Mouse (Mus musculus): Measurements from ENCODE around the gene Fgf14.

The Fgf14 gene

DNA sequence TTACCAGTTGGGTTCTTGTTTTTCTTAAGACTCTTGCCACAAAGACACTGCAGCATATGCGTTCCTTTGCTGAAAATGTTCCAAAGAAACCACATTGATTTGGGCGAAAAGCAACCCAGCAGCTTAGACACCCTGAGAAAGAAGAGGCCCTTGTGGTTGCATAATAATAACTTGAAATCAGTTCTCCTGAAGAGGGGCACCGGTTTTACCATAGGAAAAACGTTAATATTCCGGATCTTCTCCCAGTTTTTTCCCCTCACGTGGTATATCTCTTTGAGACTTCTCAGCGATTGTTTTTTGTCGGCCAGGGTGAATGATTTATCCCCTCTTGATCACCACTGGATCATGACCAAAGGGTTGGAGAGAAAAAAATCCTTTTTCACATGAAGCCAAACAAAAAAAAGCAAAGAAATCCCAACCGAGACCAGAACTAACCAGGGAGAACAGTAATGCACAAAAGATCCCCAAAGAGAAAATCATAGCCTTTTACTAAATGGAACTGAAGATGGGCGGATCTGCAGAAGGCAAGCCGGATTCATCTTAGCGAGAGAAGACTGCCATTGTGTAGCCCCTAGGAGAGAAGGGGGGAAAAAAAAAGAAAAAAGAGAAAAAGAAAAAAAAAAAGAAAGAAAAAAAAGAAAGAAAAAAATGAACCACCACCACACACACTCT is at the start of gene Fgf14:
Gene Fgf14, minus strand, starts transcription at position 622 of the 672 bp plus-strand sequence.
- WGBS, result 10% methylated on average over 12 of the region's 12 CpGs

DNA sequence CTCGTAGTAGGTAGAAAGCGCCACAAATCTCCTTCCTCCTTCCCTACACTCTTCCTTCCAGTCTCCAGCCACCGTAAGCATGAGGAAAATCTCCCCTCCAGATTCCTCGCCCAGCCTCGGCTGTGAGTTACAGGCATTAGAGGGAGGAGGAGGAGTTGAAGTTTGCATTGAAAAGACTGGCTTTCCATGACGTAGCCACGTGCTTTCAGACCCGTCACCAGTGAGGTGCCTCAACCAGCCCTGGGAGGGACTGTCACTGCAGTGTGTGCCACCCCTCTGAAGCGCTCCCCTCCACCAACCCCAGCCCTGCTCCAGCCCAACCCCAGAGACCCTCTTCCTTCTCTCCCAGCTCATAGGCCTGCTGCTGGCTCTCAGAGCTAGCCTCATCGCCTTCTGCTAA is 452 bp upstream of the Fgf14 start:
- 3% methylated on average over 10 of the region's 10 CpGs for WGBS

- WGBS, result 8% methylated on average over 23 of the region's 23 CpGs
Measured at GRCm38 (mm10) chr14:124675654-124676505, 1.0 kb downstream of the Fgf14 start.

DNA sequence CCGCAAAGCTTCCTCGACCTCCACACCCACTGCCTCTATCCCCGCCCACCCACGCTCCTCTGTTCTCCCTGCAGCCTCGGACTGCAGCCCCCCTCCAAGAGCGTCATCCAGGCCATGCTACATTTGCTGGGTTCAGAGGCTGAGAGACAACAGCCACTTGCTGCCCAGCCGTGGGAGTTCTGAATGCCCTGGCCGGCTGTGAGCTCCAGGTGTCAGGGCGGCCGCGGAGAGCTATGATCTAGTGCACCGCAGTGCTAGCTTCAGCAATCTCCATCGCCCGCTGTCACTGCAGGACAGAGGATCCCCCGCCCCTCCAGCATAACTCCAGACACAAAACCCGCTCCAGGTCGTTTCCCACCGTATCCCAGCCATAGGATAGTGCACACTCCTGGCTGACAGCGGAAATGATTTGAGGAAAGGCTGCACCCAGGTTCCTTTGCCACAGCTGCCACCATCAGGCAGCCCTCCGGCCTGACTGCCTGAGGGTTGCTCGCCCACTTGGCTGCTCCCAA is 1.7 kb downstream of the Fgf14 start:
- WGBS, result under 1% methylated on average over 21 of the region's 21 CpGs

GRCm38 (mm10) chr14:124674536-124675141 is 2.3 kb downstream of the Fgf14 start:
- 16% methylated on average over 8 of the region's 8 CpGs for WGBS

GRCm38 (mm10) chr14:124669739-124670138 is 7.2 kb downstream of the Fgf14 start:
- 20% methylated on average over 7 of the region's 7 CpGs for WGBS

DNA sequence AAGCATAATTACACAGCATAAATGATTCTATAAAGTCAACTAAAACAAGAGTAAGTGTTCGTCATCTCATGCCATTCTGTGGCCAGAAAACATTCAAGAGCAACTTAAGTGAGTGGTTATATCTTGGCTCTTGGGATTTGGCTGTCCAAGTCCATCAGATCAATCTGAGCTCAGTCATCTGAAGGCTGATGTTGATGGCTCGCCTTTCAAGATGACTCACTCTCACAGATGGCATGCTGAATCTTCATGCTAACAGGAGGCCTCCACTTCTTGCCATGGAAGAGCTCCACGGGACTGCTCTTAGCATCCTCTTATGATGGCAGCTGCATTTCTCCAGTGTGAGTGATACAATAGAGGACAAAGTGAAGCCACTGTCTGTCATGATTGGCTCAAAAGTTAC is 34.1 kb downstream of the Fgf14 start:
- 49% methylated on average over 3 of the region's 3 CpGs for WGBS

- 42% methylated on average over 2 of the region's 2 CpGs for WGBS
Measured at GRCm38 (mm10) chr14:124634881-124635280, 42.0 kb downstream of the Fgf14 start.

- 34% methylated on average over 2 of the region's 2 CpGs for WGBS
Measured at GRCm38 (mm10) chr14:124613473-124613872, 63.5 kb downstream of the Fgf14 start.

DNA sequence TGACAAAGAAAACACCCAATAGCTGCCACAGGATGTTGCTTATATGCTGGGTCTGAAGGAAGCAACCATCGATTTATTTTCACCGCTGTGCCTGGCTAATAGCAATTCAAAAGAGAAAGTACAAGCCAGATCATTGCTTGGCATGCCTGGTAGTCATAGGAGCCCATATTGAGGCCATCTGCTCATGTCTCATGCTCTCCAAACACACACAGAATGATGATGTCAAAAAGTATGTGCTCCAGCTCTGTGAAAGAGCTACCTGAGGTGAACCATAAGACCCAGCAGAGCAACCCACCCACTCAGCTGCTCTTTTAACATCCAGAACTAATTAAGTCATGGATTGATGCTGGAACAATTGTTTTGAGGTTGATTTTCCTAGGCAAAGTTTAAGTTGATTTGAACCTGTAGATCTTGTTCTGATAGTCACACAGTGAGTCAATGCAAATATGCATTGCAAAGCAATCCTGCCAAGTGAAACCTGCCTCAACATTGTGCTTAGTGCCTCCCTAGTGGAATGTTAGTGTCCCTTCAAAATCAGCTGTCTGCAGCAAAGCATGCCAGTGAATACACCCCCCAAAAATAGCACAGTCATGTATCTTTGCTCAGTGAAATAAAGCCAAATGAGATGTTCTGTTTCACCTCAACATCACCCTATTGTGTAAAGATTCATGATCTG is 70.8 kb downstream of the Fgf14 start:
- WGBS, result 62% methylated on average over 2 of the region's 2 CpGs

DNA sequence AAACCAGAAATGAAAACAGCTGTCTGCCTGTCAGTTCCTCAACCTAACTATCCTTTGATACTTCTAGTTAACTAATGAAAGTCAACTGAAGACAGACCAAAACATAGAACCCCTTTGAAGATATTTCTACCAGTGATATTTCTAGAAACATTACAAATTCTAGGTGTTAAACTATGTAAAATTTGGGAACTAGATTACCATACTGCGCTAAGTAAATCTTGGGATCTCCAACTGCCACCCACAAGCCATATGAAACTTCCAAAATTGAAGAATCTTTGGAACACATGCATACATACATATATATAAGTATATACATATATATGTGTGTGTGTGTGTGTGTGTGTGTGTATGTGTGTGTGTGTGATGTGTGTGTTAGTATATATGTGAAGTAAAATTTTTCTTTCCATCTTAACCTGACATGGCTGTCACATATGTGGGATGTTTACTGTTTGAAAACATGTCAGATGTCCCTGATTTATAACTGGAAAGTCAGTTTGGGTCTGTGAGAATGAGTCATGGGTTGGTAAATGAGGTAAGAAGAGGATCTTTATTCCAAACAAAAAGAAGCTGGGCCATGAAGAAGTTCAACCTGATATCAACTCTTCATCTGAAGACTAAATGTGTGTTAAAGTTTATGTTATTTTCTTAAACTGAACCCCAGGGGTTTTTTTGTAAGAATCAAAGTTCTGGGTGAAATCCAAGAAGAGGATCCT is 71.7 kb downstream of the Fgf14 start:
- WGBS, result 38% methylated on average over 1 of the region's 1 CpGs

DNA sequence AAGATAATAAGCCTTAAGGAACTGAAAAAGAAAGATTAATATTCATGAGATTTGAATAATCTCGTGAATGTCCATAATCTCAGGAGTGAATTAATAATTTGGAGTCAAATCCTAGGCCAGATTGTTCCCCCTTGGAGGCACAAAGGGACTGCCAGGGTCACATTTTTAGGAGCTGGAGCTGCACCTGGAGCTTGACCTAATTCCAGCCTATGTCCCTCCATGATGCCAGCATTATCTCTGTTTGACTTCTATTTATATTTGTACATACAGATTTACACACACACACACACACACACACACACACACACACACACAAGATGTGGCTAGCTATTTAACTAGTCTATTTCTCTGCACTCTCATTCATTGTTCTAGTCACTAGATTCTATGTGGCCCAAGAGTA is 100.4 kb downstream of the Fgf14 start:
- 65% methylated on average over 1 of the region's 1 CpGs for WGBS

GRCm38 (mm10) chr14:124575130-124575885 is 101.6 kb downstream of the Fgf14 start:
- WGBS, result 83% methylated on average over 1 of the region's 1 CpGs

GRCm38 (mm10) chr14:124566445-124566844 is 110.5 kb downstream of the Fgf14 start:
- WGBS, result 71% methylated on average over 1 of the region's 1 CpGs

DNA sequence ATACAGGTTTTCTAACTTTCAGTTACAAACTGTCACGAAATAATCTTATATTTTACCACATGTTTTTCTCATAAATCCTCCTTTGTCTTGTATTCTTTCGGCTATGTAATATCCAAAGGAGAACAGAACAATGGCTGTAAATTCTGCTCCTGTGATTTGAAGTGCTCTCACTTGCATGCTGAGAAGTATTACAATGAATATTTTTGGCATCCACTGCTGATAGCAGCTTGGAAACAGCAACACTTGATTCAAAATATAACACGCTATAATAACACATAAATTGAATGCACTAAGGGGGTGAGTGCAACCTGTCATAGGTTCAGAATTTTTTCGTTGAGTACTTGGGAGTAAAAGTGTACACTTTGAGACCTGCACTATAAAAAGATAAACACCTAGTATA is 115.4 kb downstream of the Fgf14 start:
- 62% methylated on average over 4 of the region's 4 CpGs for WGBS

- WGBS, result 67% methylated on average over 3 of the region's 3 CpGs
Measured at GRCm38 (mm10) chr14:124536106-124536505, 140.8 kb downstream of the Fgf14 start.

- WGBS, result 76% methylated on average over 2 of the region's 2 CpGs
Measured at GRCm38 (mm10) chr14:124535376-124535775, 141.6 kb downstream of the Fgf14 start.

- WGBS, result 74% methylated on average over 1 of the region's 1 CpGs
Measured at GRCm38 (mm10) chr14:124532051-124532450, 144.9 kb downstream of the Fgf14 start.

DNA sequence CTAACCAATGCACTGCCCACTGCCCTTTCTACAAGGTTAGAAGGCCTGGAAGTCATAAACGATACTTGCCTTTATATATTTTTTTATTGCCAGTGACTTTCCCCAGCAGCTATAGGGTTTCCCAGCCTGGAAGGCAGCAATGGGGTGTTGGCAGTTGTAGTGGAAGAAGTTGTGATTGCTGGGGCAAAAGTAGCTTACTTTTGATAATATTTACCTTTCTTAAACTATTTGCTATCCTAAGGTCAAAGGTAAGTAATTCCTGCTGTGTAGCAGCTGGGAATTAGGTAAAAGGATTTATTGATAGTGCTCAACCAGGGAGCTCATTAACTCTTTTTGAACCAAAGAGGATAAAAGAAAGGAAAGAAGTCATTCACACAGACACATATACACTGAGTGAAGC is 164.9 kb downstream of the Fgf14 start:
- 73% methylated on average over 1 of the region's 1 CpGs for WGBS

- 91% methylated on average over 1 of the region's 1 CpGs for WGBS
Measured at GRCm38 (mm10) chr14:124488971-124489370, 188.0 kb downstream of the Fgf14 start.
